Mouse (Mus musculus) megakaryocyte, embryonic 14.5 days (primary cell): ENCODE data around the gene Rnf19b. TPM values are rescaled to one million over a fixed set of nuclear protein-coding genes. Genes with fewer than 3 reads are reported as not detected.

ENCODE experiments used
- H3K27me3 ChIP-seq: replicated peaks from 2 replicates; pipeline ENCODE3; 2012; ENCODE audit warnings: inconsistent platforms
- H3K36me3 ChIP-seq: replicated peaks from 2 replicates; pipeline ENCODE3; 2012; ENCODE audit warnings: low read length, inconsistent platforms, mixed read lengths
- H3K4me1 ChIP-seq: 2 replicates; pipeline ENCODE4 v1.6.1; 2012; ENCODE audit warnings: inconsistent platforms
- H3K4me3 ChIP-seq: replicated peaks from 2 replicates; pipeline ENCODE3; 2012; ENCODE audit warnings: moderate library complexity, mild to moderate bottlenecking, inconsistent platforms
- H3K9me3 ChIP-seq: 2 replicates; pipeline ENCODE4 v1.6.1; 2012; ENCODE audit warnings: inconsistent platforms
- FLI1 ChIP-seq: IDR thresholded peaks from 2 replicates; pipeline ENCODE4 v1.6.1; 2012; ENCODE audit warnings: low read length, inconsistent platforms, mixed read lengths
- GATA1 ChIP-seq: IDR thresholded peaks from 3 replicates; pipeline ENCODE4 v1.6.1; 2012; ENCODE audit warnings: mixed read lengths, low read length, inconsistent platforms, borderline replicate concordance
- polyA plus RNA-seq: library from polyadenylated mRNA; stranded (reverse); fragments of >175 nt; gene quantifications from 2 replicates; pipeline ENCODE4 v1.2.3, GENCODE M21; 2012; ENCODE audit warnings: low replicate concordance; ENCODE audit not compliant: insufficient read depth

Rnf19b gene
- polyA plus RNA-seq, 1 experiment: 696 TPM

DNA sequence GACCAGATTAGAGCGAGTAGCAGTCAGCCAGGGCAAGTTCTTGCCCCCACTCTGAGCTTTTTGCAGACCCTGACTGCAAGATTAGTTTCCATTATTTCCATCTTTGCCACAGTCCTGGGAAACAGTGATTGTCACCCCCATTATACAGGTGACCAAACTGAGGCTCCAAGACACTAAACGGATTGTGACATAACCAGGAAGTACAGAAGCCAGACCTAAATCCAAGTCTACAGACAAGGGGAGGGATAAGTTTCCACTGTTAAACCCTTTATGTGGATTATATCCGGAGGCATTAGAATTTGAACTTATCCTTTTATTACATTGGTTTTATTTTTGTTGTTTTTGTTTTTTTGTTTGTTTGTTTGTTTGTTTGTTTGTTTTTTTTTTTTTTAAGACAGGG lies 23.8 kb upstream of the Rnf19b start:
- Histone ChIP-seq H3K4me3 (peak overlapping the region; percentile 91), H3K36me3 (no peaks in the 10 kb centered on the region), H3K9me3 (no peaks in the 10 kb centered on the region), H3K4me1 (peaks cover 69% of the 10 kb centered on the region), H3K27me3 (no peaks in the 10 kb centered on the region)
- TF ChIP-seq GATA1: no peak
- no peak for TF ChIP-seq FLI1

DNA sequence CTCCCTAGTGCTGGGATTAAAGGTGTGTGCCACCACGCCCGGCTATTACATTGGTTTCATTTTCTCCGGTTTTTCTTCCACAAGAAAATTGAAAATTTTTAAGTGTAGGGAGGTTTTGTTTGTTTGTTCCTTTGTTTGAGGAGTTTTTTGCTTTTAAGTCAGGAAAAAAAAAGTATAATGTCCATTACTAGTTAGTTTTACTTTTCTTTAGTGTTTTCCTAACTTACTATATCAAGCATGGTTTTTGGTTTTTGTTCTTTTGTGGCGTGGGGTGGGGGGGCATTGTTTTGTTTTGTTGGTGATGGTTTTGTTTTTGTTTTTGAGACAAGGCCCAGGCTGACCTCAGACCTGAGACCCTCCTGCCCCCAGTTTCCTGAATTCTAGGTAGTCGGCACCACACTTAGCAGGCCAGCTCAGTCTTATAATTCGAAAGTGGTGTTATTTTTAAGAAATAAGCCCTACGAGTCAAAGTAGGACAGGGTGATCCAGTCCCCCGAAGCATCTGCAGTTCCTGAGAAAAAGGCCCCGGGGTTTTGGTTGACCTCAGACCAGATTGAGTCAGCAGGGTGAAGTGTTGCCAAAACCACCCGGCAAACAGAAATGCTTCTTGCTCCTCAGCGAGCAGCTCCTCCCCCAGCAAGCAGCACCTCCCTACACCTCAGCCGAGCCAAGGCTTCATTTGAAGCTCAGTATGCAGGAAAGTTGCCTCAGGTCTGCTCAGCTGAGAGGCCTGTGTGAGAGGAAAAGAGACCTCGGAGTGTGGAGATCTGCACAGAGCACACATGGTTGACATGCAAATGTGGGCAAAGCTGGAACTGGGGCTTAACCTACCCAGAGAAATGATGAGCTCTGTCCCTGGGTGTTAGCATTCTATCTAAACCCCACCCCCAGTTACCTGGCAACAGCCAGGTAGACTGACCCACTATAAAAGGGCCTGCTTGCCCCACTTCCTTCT lies 23.1 kb upstream of the Rnf19b start:
- H3K27me3 ChIP-seq: no peaks in the 10 kb centered on the region
- H3K36me3 ChIP-seq: no peaks in the 10 kb centered on the region
- no peaks in the 10 kb centered on the region for H3K9me3 ChIP-seq
- TF ChIP-seq GATA1: no peak
- no peak for TF ChIP-seq FLI1
- H3K4me3 ChIP-seq: peak overlapping the region; percentile 76
- H3K4me1 ChIP-seq: peaks cover 76% of the 10 kb centered on the region

DNA sequence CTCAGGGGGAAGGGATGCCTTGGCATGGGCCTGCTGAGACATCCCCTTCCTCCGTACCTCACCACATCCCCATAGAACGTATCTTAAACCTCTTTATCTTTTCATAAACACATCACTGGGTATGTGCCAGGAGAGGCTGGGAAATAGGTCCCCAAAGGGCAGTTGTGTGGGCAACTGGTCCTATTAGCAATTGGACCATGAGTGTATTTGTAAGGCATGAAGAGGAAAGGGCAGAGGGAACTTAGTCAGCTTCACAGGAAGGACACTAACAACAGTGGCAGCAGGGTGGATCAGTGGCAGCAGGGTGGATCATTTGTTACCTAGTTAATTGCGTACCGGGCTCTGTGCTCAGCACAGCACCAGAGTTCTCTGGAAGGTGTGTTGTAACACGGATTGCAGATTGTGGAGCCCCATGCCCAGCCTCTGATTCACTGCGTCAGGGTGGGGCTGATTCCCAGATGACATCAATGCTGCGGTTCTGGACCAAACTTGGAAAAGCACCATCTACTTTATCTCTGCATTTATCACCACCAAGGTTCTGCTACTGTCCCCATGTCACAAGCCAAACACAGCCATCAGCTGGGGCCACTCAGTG lies 22.1 kb upstream of the Rnf19b start:
- TF ChIP-seq GATA1: no peak
- TF ChIP-seq FLI1: no peak
- peak overlapping the region; percentile 33 for H3K4me3 ChIP-seq
- H3K36me3 ChIP-seq: no peaks in the 10 kb centered on the region
- peaks cover 83% of the 10 kb centered on the region for H3K4me1 ChIP-seq
- H3K27me3 ChIP-seq: peaks cover 2% of the 10 kb centered on the region
- H3K9me3 ChIP-seq: no peaks in the 10 kb centered on the region

DNA sequence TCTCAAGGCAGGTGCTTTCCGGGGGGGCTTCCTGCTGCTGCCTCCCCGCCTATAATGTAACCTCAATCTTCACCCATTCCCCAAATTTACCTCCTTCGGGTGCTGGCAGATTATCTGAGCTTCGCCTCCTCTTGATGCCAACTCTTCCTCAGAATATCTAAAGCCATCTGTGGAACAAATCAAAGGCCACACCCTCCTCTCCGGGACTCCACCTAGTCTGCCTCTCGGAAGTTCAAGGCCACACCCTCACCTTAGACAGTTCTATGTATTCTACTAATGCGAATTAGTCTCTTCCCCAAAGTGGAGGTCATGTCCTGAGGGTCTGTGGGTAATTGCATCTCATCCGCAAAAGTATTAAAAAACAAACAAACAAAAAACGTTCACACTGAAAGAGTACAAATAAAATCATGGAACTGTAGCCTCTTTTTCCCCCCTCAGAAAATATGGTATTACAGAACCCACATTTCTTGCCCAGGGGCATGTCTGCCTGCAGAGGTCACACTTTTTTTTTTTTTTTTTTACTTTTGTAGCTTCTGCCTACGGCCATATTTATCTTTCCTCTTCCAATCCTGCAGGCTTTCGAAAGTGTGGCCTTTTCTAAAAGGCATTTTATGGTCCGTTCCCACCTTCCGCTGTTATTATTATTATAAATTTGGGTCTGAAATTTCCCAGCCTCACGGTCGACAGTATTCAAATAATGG lies 10.2 kb upstream of the Rnf19b start:
- Histone ChIP-seq H3K36me3 (no peaks in the 10 kb centered on the region), H3K4me1 (peaks cover 52% of the 10 kb centered on the region), H3K27me3 (peaks cover 78% of the 10 kb centered on the region), H3K4me3 (peak overlapping the region; percentile 94), H3K9me3 (no peaks in the 10 kb centered on the region)
- no peak for TF ChIP-seq FLI1
- no peak for TF ChIP-seq GATA1

DNA sequence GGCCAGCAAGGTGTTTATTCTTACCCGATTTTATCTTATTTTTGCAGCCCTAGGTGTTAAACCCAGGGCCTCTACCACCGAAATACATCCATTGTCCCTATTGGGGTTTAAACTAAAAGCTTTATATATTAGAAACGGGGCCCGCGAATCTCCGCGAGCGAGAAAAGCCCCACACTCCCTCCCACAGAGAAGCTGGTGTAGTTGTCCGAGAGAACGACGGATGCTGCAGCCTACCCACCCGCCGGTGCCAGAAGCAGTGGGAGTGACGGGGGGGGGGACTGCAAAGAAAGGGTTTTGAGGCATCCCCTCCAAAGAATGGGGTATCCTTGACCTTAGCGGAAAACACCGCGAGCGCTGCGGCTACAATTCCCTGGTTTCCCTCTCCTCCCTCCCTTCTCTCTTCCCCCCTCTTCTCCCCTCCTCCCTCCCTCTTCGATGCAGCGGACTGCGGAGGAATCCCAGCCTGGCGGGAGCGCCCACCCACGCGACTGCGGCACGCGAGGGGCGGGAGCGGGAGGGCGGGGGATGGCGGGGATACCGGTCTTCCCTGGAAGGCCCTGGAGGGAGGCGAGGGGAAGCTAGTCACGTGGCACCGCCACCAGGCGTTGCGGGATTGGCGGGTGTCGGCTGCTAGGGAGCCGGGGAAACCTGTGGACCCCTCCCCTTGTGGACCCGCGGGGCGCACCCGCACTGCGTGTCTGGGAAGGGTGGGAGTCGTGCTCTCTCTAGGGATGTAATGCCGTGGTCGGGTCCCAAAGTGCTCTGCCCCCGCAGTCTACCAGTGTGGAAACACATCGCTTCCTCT lies 9.4 kb upstream of the Rnf19b start:
- Histone ChIP-seq H3K4me3 (peak overlapping the region; percentile 94), H3K4me1 (peaks cover 51% of the 10 kb centered on the region), H3K36me3 (peaks cover under 1% of the 10 kb centered on the region), H3K9me3 (no peaks in the 10 kb centered on the region), H3K27me3 (peaks cover 72% of the 10 kb centered on the region)
- TF ChIP-seq GATA1 (no peak), FLI1 (no peak)

DNA sequence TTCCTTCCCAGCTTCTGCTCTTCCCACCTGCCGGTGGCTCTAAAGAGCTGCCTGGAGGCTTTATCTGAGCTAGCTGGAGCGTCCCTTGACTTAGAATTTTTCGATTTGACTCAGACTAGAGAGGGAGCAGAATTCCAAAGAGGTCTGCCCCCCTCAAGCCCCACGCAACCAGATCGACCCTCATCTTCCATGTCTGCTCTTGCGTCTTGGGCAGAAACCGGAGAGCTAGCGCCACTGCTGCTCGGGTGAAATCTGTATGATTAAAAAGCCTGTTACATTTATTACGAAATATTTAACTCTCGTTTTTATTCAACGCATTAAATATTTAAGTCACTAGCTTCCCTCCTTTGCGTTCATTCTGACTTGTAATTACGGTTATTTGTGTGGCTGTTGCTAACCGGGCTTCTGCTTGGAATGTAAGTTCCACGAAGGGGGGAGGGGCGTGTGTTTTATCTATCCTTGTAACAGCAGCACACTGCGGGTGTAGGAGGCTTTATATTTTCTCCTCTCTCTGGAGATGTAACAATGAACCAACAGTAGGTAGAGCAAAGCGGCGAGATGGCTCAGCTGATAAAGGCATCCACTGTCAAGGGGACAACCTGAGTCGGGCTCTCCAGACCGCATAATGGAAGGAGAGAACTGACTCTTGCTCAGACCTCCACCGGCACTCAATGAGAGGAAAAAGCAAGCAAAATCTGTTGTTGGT lies 8.6 kb upstream of the Rnf19b start:
- Histone ChIP-seq H3K4me1 (peaks cover 54% of the 10 kb centered on the region), H3K36me3 (peaks cover 8% of the 10 kb centered on the region), H3K27me3 (peaks cover 66% of the 10 kb centered on the region), H3K4me3 (peak overlapping the region; percentile 94), H3K9me3 (peaks cover 5% of the 10 kb centered on the region)
- no peak for TF ChIP-seq FLI1
- TF ChIP-seq GATA1: no peak

DNA sequence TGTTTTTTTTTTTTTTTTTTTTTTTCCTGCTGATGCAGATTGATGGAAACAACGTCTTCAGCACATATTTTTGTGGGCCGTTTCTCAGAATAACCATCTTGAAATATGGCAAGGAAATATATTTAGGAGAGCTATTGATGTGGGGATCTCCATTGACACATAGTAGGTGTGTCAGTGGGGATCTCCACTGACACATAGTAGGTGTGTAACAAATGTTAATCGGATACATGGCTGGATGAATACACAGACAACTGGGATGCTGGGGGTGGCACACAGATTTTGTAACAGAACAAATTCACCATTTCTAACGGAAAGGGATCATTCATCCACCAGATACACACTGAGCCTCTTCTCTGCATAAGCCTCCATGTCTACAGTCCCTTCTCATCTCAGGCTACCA lies 7.7 kb upstream of the Rnf19b start:
- no peak overlapping the region for H3K4me3 ChIP-seq
- peaks cover 5% of the 10 kb centered on the region for H3K9me3 ChIP-seq
- H3K4me1 ChIP-seq: peaks cover 54% of the 10 kb centered on the region
- no peak for TF ChIP-seq FLI1
- no peak for TF ChIP-seq GATA1
- H3K27me3 ChIP-seq: peaks cover 58% of the 10 kb centered on the region
- H3K36me3 ChIP-seq: peaks cover 17% of the 10 kb centered on the region

DNA sequence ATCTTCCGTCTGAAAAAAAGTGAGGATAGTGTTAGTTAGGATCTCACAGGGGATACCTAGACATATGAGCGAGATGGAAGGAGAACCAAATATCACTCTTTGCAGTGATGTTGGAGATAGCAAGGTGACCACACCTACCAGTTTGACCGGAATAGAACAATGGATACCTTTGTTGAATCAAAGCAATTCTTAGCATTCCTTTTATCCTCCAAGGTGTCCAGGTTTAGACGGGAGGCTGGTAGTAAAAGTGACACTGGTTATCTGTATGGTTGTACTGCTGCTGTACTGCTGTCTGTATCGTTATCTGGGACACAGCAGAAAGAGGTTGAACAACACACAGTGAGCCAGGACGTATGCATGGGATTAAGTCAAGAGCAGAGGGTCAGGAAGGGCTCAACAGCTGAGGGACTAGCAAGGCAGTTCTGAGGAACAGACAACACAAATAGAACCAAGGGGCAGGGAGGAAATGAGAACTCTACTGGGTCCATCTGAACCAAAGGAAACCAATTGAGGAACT lies 7.1 kb upstream of the Rnf19b start:
- Histone ChIP-seq H3K9me3 (peaks cover 5% of the 10 kb centered on the region), H3K27me3 (peaks cover 52% of the 10 kb centered on the region), H3K4me3 (no peak overlapping the region), H3K4me1 (peaks cover 59% of the 10 kb centered on the region), H3K36me3 (peaks cover 23% of the 10 kb centered on the region)
- TF ChIP-seq FLI1 (no peak), GATA1 (no peak)
